ENCODE assay signal across 29 mouse cellular contexts in genomic region chr10:61208114-61208684, GRCm38 (mm10). TPM values are rescaled to one million over a fixed set of nuclear protein-coding genes. Genes with fewer than 3 reads are reported as not detected.
DNase-seq lines count a peak whose midpoint lies in the region; ATAC-seq and TF ChIP-seq lines count a peak whose summit lies in the region.
"Had no signal": no experiment of that assay in that cellular context is flagged by ENCODE, and none has a peak within 500 bp of the region (broad histone marks: within the 10 kb centered on the region; RNA-seq: fewer than 3 reads in every experiment).

No protein-coding gene starts in this region.

- ATAC-seq in limb, embryonic 14.5 days (ENCODE audit: low FRiP score, low read depth) = peak; percentile 60
- no peak for ATAC-seq in intestine, postnatal 0 days
- ATAC-seq in liver, embryonic 12.5 days = no peak
- ATAC-seq: forebrain, embryonic 14.5 days; forebrain, postnatal 0 days; hindbrain, embryonic 16.5 days; intestine, embryonic 15.5 days had no signal

- H3K27ac ChIP-seq in limb, embryonic 14.5 days (replicated peaks; ENCODE audit: low read depth, low read length) = no peak overlapping the region
- H3K27ac ChIP-seq in intestine, postnatal 0 days (ENCODE audit: low read depth, low read length) = no peak overlapping the region
- H3K27ac ChIP-seq in liver, embryonic 12.5 days = no peak overlapping the region
- H3K27ac ChIP-seq: embryonic facial prominence, embryonic 13.5 days; heart, embryonic 15.5 days; hindbrain, embryonic 10.5 days; hindbrain, embryonic 13.5 days; intestine, embryonic 15.5 days had no signal

- H3K4me2 ChIP-seq in limb, embryonic 14.5 days (replicated peaks; ENCODE audit: low read depth, low read length, severe bottlenecking) = no peak overlapping the region
- no peak overlapping the region for H3K4me2 ChIP-seq in intestine, postnatal 0 days (replicated peaks; ENCODE audit: low read depth)
- H3K4me2 ChIP-seq in liver, embryonic 12.5 days = no peak overlapping the region
- H3K4me2 ChIP-seq: embryonic facial prominence, embryonic 13.5 days; heart, embryonic 12.5 days; heart, embryonic 15.5 days; hindbrain, embryonic 13.5 days; intestine, embryonic 15.5 days had no signal

- TF ChIP-seq CTCF in C2C12 (IDR thresholded peaks at IDR 0.05; ENCODE audit: control insufficient read depth, insufficient read depth, insufficient read length) = no peak
- no peak for TF ChIP-seq CTCF in intestine, postnatal 0 days (IDR thresholded peaks at IDR 0.05; ENCODE audit: low read depth)

- no peaks in the 10 kb centered on the region for H3K79me3 ChIP-seq in C2C12 (ENCODE audit: low read depth)

- H3K9me3 ChIP-seq in limb, embryonic 14.5 days (ENCODE audit: control insufficient read depth, low read length) = no peaks in the 10 kb centered on the region
- no peaks in the 10 kb centered on the region for H3K9me3 ChIP-seq in intestine, postnatal 0 days (ENCODE audit: control insufficient read depth)
- no peaks in the 10 kb centered on the region for H3K9me3 ChIP-seq in liver, embryonic 12.5 days (replicated peaks)
- H3K9me3 ChIP-seq: embryonic facial prominence, embryonic 13.5 days; heart, embryonic 12.5 days; heart, embryonic 15.5 days; hindbrain, embryonic 10.5 days; hindbrain, embryonic 13.5 days; intestine, embryonic 15.5 days had no signal

- H3K36me3 ChIP-seq in C2C12 (ENCODE audit: control insufficient read depth, insufficient read depth) = no peaks in the 10 kb centered on the region
- no peaks in the 10 kb centered on the region for H3K36me3 ChIP-seq in limb, embryonic 14.5 days (ENCODE audit: control insufficient read depth, insufficient read depth, low read length)
- H3K36me3 ChIP-seq in intestine, postnatal 0 days (ENCODE audit: control insufficient read depth, insufficient read depth) = no peaks in the 10 kb centered on the region
- H3K36me3 ChIP-seq in liver, embryonic 12.5 days = no peaks in the 10 kb centered on the region
- H3K36me3 ChIP-seq: embryonic facial prominence, embryonic 13.5 days; G1E; heart, embryonic 12.5 days; heart, embryonic 15.5 days; hindbrain, embryonic 10.5 days; hindbrain, embryonic 13.5 days; intestine, embryonic 15.5 days had no signal

- H3K79me2 ChIP-seq in C2C12 (ENCODE audit: control insufficient read depth, insufficient read depth) = no peaks in the 10 kb centered on the region

- WGBS in limb, embryonic 14.5 days = 75% methylated on average over 9 of the region's 9 CpGs
- 79% methylated on average over 9 of the region's 9 CpGs for WGBS in intestine, postnatal 0 days
- WGBS in liver, embryonic 12.5 days (ENCODE audit: insufficient replicate concordance) = 57% methylated on average over 9 of the region's 9 CpGs

- H3K4me1 ChIP-seq in limb, embryonic 14.5 days (ENCODE audit: control insufficient read depth, insufficient read depth, low read length) = no peaks in the 10 kb centered on the region
- no peaks in the 10 kb centered on the region for H3K4me1 ChIP-seq in intestine, postnatal 0 days (replicated peaks; ENCODE audit: control insufficient read depth, insufficient read depth, low read length)
- H3K4me1 ChIP-seq in liver, embryonic 12.5 days = peaks cover 4% of the 10 kb centered on the region

- no peak for TF ChIP-seq POLR2A in limb, embryonic 14.5 days (IDR thresholded peaks at IDR 0.05; ENCODE audit: borderline replicate concordance, extremely low read depth, insufficient read depth, insufficient read length)

- H3ac ChIP-seq in C2C12 (ENCODE audit: control insufficient read depth, insufficient read length, low read depth) = no peak overlapping the region

- no peaks in the 10 kb centered on the region for H3K27me3 ChIP-seq in C2C12 (ENCODE audit: control insufficient read depth, insufficient read depth, insufficient read length)
- no peaks in the 10 kb centered on the region for H3K27me3 ChIP-seq in limb, embryonic 14.5 days (ENCODE audit: control insufficient read depth, insufficient read depth, low read length)
- H3K27me3 ChIP-seq in intestine, postnatal 0 days (replicated peaks; ENCODE audit: control insufficient read depth, insufficient read depth, low read length) = 0 out of 2 replicates have a peak, but pooled peaks cover 3% of the 10 kb centered on the region
- peaks cover 13% of the 10 kb centered on the region for H3K27me3 ChIP-seq in liver, embryonic 12.5 days (replicated peaks)
- H3K27me3 ChIP-seq: CH12.LX; intestine, embryonic 15.5 days had no signal

- peak; percentile 26 for DNase-seq in 416B (ENCODE audit: low read depth)
- peak; percentile 29 for DNase-seq in limb, embryonic 14.5 days (ENCODE audit: low spot score)
- DNase-seq in adrenal gland, postnatal 4 days (ENCODE audit: low spot score in 2 of 2) = no peak
- DNase-seq: adrenal gland, adult 8-10 months; adrenal gland, postnatal 25 days; cerebellum, adult 18-20 months; cerebellum, adult 9-10 months; cerebellum, postnatal 14 days; forebrain, postnatal 0 days; gastrocnemius, postnatal 25 days; heart, adult 18-20 months; heart, postnatal 10 days; heart, postnatal 36 days had no signal

- no peak overlapping the region for H3K9ac ChIP-seq in limb, embryonic 14.5 days (ENCODE audit: low read depth, low read length, severe bottlenecking)
- no peak overlapping the region for H3K9ac ChIP-seq in intestine, postnatal 0 days (ENCODE audit: low read depth, low read length)
- no peak overlapping the region for H3K9ac ChIP-seq in liver, embryonic 12.5 days
- H3K9ac ChIP-seq: embryonic facial prominence, embryonic 13.5 days; forebrain, postnatal 0 days; heart, embryonic 12.5 days; heart, embryonic 15.5 days; hindbrain, embryonic 13.5 days; intestine, embryonic 15.5 days had no signal

- no peak overlapping the region for H3K4me3 ChIP-seq in C2C12 (ENCODE audit: insufficient read depth, poor library complexity, severe bottlenecking)
- H3K4me3 ChIP-seq in limb, embryonic 14.5 days (replicated peaks; ENCODE audit: low read length) = no peak overlapping the region
- no peak overlapping the region for H3K4me3 ChIP-seq in intestine, postnatal 0 days (ENCODE audit: low read depth, low read length)
- no peak overlapping the region for H3K4me3 ChIP-seq in liver, embryonic 12.5 days
- H3K4me3 ChIP-seq: embryonic facial prominence, embryonic 13.5 days; heart, embryonic 12.5 days; heart, embryonic 15.5 days; hindbrain, embryonic 10.5 days; hindbrain, embryonic 13.5 days; intestine, embryonic 15.5 days had no signal

TF ChIP-seq in C2C12, 6 proteins besides CTCF, POLR2A, EP300 and RAD21:
- no peak for TF ChIP-seq FOSL1 (IDR thresholded peaks at IDR 0.05; ENCODE audit: insufficient read depth, low read length, poor library complexity, severe bottlenecking)
- TF ChIP-seq MYOD1 (IDR thresholded peaks at IDR 0.05; ENCODE audit: control insufficient read depth, insufficient read length, low read depth) = peak; percentile 60

RNA-seq across cellular contexts. Expression of gene Tbata, which starts 36.4 kb away (rescaled TPM):
- not detected for polyA plus RNA-seq in C2C12 (2012; fragmentation: generic; extraction: Trizol)
- 0.13 and 0.22 TPM in 2 replicates for polyA plus RNA-seq in limb, embryonic 14.5 days (2012; rRNA removed)
- polyA plus RNA-seq in limb, embryonic 14.5 days (2014; fragmentation: Nextera tagmentation; extraction: Ambion mirVana) = 0.19 TPM in 1 of 2 replicates, not detected in the other
- not detected in 2 replicates for polyA plus RNA-seq in intestine, postnatal 0 days (2015; fragmentation: Nextera tagmentation; extraction: Ambion mirVana)
- polyA plus RNA-seq in liver, embryonic 12.5 days (2016; fragmentation: Nextera tagmentation; extraction: Ambion mirVana) = not detected in 2 replicates
- total RNA-seq in adrenal gland, postnatal 4 days (2021) = under 1 TPM in 1 of 2 experiments, not detected in 1; 0.23 TPM
- total RNA-seq: adrenal gland, adult 8-10 months; adrenal gland, postnatal 25 days; common myeloid progenitor, adult 5-6 weeks; G1E; gastrocnemius, adult 8-10 months; gastrocnemius, postnatal 25 days; heart, adult 18-20 months; heart, postnatal 10 days; heart, postnatal 36 days had no signal
- polyA plus RNA-seq: embryonic facial prominence, embryonic 13.5 days; forebrain, embryonic 11.5 days; G1E; heart, embryonic 12.5 days; hindbrain, embryonic 13.5 days; intestine, embryonic 15.5 days had no signal

Comparison
In these comparisons a context has a peak if more than half of its experiments do, and no peak if none do; other contexts are left out.
1. DNase-seq: peak in 416B (single experiment) and limb, embryonic 14.5 days (single experiment); none in adrenal gland, postnatal 4 days (0 of 2).